Mouse (Mus musculus): ENCODE data around the gene BC016579.

BC016579 gene

GRCm38 (mm10) chr16:45653934-45654332, at the start of gene BC016579:
Gene BC016579 (minus strand): TSS chr16:45654068.
- peak; percentile 14 for DNase-seq

DNA sequence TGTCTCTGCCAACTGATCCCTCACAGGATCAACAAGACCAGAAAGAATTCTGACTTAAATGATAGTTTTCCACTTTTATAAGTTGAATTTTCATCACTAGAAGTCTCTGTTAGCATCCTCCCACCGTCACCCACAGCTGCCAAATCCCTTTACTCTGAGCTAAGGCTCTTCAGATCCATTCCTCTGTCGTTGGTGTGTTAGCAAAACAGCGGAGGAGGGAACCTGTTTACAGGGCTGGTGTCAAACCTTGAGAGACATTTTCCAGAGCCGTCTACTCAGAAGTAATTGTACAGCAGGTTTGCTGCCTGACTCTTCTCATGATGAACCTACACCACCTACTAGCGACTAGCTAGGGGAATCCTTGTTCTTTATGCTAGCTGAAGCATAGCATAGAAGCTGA, 45.4 kb upstream of the BC016579 start:
- DNase-seq = no peak

DNA sequence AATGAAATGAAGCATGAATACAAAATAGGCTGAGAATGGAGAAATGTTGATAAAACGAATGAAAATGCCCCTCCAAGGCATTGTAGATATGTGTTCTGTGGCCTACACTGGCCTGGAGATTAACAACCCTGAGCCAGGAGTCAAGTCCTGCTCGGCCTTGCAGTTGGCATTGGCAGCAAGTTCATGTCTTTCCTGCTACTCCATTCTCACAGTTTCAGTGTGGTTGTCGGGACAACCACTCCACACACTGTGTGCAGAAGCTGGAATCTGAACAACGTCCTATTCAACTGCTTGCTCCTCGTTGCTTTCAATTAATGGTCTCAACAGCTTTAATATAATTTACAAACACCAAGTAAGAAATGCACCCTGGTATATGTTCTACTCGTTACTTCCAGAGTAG, 44.1 kb upstream of the BC016579 start:
- DNase-seq = no peak

- no peak for DNase-seq
Observed at GRCm38 (mm10) chr16:45695445-45696160, 41.7 kb upstream of the BC016579 start.

DNA sequence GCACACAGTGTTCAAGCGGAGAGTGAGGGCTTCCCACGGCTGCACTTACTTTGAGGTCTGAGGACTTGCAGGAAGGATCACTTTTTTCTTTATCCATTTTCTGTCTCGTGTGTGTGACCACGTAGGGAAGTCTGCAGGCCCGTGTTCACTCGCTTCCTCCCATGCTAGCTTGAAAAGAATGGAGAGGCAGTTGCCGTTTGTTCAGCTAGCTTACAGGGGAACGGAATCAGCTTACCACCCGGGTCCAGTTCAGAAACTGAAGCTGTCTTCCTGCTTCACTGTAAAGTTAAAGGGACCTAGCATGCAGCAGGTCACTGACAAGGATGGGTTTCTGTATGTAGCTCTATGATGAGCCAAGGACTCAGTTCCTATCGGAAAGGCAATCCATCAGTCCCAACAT, 39.7 kb upstream of the BC016579 start, which contains the start of gene Tmprss7:
Tmprss7 (minus strand) TSS at position 101 of the 400 bp plus-strand sequence.
- no peak for DNase-seq

GRCm38 (mm10) chr16:45692851-45693250, 39.0 kb upstream of the BC016579 start:
- no peak for DNase-seq

GRCm38 (mm10) chr16:45690178-45690577, 36.3 kb upstream of the BC016579 start:
- DNase-seq = no peak

- no peak for DNase-seq
Observed at GRCm38 (mm10) chr16:45686833-45687232, 33.0 kb upstream of the BC016579 start.

DNA sequence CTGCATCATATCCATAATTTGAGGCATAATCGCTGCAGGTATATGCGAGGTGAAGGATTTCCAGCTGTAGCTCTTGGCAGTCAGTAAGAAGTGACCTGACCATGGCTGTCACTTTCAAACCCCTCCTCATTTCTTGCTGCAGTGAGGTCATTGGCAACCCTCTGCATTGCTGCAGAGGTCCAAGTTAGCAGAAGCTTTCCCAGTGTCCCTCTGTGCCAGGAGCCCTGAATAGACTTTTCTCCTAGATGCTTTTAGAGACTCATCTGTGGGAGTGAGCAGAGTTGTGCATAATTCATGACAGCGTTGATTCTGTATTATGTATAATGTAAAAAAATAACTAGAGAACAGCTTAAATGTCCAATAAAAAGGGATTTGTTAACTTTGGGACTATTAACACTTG, 31.4 kb upstream of the BC016579 start:
- no peak for DNase-seq

DNA sequence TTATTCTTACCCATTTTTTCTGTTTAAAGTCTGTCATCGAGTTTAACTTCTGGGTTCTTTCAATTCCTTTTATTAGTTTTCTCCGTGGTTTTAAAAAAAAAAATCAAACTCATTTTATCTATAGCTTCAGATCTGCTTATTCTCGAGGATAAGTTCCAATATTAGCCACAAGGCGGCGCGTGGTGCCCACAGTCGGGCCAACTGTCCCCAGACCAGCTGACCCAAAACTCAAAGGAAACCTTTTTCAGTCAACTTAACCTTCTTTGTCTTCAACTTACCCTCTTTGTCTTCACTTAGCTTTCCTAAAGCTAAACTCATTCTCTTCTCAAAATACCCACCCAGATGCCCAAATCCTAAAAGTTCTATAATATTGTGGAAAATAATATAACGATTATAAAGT, 30.9 kb upstream of the BC016579 start:
- peak; percentile 84 for DNase-seq

DNA sequence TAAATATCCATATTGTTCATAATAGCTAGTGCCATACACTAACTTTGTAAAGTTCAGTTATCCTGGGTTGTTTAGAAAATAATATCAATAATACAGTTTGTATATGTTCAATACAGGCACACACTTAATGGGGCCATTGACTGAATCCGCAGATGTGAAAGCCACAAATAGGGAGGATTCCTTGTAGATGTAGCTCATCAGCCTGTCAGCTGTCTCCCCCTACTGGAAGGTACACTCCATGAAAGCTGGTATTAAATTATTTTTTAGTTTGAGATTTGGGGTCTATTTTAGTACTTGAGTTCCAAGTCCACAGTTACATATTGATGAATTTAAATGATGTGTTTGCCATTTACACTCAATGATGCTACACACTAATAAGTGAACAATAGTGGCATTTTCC, 22.6 kb upstream of the BC016579 start:
- peak; percentile 13 for DNase-seq

DNA sequence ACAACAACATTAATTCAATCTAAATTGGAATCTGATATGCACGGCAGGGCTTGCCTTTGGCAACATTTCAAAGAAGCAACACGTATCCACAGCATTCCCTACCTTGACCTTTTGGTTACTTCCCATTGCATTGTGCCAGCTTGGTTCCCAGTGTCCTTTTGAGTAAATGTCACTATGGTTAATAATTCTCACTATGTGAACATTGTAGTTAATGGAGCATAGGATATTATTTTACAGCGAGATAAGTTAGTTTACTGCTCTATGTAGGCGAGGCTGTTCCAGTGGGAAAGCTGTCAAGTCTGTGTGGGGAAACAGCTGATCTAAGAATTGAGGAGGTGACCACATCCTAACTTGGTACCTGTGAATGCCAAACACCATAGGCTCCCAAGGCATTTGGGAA, 16.1 kb upstream of the BC016579 start:
- no peak for DNase-seq

- no peak for DNase-seq
Observed at GRCm38 (mm10) chr16:45668178-45668577, 14.3 kb upstream of the BC016579 start.

GRCm38 (mm10) chr16:45666136-45666535, 12.3 kb upstream of the BC016579 start:
- DNase-seq = peak; percentile 32

DNA sequence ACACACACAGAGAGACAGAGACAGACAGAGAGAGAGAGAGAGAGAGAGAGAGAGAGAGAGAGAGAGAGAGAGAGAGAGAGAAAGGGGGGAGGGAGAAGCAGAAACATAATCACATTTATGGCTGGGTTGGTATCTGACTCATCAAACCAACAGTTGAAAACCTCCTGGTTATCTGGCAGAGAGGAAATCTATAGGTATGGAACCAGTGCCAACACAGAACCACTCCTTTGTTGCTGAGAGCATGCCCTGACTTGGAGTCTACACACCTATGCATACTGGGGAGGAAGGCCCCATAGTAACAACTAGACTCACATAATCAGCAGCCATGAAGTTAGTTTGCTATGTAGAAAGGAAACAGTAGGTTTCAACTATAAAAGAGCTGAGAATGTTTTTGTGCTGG, 8.5 kb upstream of the BC016579 start:
- no peak for DNase-seq

DNA sequence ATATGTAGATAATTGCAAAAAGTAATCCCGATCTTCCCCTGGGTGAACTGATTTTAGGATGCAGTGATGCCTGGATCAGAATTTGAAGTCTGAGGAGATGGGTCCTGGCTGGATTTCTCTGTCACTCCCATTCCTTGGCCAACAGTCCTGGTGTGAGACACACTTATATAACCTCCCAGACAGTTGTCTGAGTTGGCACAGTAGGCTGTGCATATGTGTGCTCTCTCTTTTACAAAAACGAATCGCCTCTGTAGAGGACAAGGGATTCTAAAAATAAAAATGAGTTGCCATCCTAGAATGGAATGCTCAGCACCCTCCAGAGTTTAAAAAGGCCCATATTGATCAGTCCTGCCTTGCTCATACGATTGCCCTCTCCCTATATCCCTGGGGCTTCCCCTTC, 5.7 kb upstream of the BC016579 start:
- DNase-seq = no peak

GRCm38 (mm10) chr16:45658248-45658647, 4.4 kb upstream of the BC016579 start:
- DNase-seq = no peak

- no peak for DNase-seq
Observed at GRCm38 (mm10) chr16:45657574-45658159, 3.8 kb upstream of the BC016579 start.

DNA sequence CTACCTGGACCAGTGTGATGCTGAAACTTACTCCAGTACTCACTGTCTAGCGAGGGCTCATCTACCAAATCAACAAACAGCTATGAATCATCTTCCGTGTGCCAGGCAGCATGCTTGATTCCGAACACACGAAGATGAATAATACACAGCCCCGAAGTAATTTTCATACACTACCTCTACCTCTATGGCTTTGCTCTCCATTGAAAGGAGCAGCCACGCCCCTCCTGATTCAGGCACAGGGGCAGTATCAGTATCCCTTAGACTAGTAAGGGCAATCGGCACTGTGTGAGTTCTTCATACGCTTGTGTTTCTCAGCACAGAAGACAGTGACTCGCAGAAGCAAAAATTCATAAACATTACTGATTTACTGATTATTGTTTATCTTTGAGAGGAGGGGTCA, 597 bp upstream of the BC016579 start:
- no peak for DNase-seq

DNA sequence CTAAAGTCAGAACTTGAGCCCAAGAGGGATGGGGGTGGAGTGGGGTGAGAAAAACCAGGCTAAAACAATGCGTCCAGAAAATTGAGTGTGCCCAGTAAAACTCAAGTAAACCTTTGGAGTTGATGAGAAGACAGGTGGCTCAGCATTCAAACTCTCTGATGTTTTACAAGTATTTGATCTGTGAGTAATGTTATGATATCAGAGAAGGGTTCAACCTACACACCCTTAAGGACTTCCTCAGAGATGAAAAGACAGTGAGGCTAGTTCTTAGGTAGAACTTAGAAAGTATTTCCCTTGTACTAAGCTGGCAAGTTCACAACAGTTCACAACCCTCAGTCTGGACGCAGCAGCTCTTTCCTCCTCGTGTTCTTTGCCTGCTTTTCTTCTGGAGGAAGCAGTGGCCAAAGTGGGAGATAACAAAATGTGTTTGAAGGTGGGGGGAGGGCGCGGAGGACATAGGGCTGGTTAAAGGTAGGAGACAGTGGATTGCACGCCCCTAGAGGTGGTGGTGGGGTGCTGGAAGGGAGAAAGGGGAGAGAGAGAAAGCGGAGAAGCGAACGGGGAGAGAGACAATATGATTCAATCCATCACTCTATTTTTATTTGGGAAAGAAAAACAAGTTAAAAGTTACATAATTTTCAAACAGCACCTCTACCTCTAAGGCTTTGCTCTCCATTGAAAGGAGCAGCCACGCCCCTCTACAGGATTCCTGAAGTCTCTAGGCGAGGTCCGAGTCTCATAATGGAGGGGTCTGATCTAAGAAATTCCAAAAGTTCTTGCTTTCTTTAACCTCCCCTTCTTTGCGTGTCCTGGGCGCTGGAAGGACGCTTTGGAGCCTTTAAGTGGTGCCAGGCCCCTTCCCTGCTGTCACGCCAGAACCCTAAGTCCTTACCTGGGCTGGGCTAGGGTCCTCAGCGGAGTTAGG, 597 bp downstream of the BC016579 start:
- no peak for DNase-seq

DNA sequence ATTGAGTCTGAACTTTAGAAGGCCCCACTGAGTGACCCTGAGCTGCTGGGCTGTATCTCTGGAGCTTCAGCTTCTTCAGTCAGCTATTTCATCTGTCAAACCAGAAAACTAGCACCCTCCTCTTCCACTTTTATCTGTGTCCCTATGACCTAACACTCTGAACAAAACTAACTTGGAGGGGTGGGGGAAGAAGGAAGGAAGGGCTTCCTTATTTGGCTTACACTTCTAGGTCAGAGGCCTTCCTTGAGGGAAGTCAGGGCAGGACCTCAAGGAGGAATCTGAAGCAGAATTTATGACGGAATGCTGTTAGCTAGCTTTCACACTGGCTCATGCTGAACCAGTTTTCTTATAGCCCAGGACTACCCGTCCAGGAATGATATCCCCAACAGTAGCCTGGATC, 2.4 kb downstream of the BC016579 start:
- DNase-seq = no peak

GRCm38 (mm10) chr16:45644380-45644779, 9.5 kb downstream of the BC016579 start:
- DNase-seq = no peak

DNA sequence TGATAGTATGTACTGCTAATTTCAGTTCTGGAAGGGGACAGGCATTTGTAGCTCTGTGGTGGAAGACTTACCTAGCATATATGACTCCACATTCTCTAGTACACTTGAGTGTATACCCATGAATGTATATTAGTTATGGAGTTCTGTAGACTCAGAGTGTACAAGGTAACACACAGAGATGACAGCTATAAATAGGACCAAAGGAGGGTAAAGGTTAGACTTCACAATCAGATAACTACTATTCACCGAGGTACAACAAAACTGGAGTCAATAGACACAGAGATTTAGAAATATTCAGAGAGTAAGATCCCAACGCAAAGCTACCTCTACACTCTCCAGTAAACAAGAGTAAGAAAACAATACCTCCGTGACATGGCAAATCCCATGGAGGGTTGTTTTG, 9.9 kb downstream of the BC016579 start:
- no peak for DNase-seq

- no peak for DNase-seq
Observed at GRCm38 (mm10) chr16:45641301-45641700, 12.6 kb downstream of the BC016579 start.

Data from lung, postnatal 14 days (tissue).